Mouse (Mus musculus) stomach, embryonic 14.5 days (tissue): ENCODE measurements around the gene Sdha. TPM values are rescaled to one million over a fixed set of nuclear protein-coding genes. Genes with fewer than 3 reads are reported as not detected.

Experiments
- ATAC-seq: fragments of 200-750 bp; cut with Nextera tagmentation; 2 replicates; pipeline ENCODE4 v1.8.0; 2017; ENCODE audit warnings: low read depth, moderate TSS enrichment; ENCODE audit not compliant: insufficient number of reproducible peaks, insufficient read depth, low FRiP score
- H3K27ac ChIP-seq: fragments of 300-500 bp; sonication (generic); 2 replicates; pipeline ENCODE4 v1.5.1; 2014; ENCODE audit warnings: mild to moderate bottlenecking, low read length, moderate library complexity, mixed read lengths
- H3K27me3 ChIP-seq: fragments of 300-500 bp; sonication (generic); 2 replicates; pipeline ENCODE4 v1.6.1; 2014; ENCODE audit warnings: low read length, control low read depth, mixed read lengths; ENCODE audit not compliant: control insufficient read depth, insufficient read depth
- H3K36me3 ChIP-seq: fragments of 300-500 bp; sonication (generic); 2 replicates; pipeline ENCODE4 v1.6.1; 2014; ENCODE audit warnings: mild to moderate bottlenecking, control low read depth, low read length, moderate library complexity, mixed read lengths; ENCODE audit not compliant: control insufficient read depth, insufficient read depth
- H3K4me1 ChIP-seq: fragments of 300-500 bp; sonication (generic); 2 replicates; pipeline ENCODE4 v1.6.1; 2014; ENCODE audit warnings: low read length, control low read depth, mixed read lengths; ENCODE audit not compliant: control insufficient read depth, insufficient read depth
- H3K4me2 ChIP-seq: fragments of 300-500 bp; sonication (generic); replicated peaks from 2 replicates; pipeline ENCODE4 v1.6.1; 2014; ENCODE audit warnings: low read depth, low read length, control low read depth
- H3K4me3 ChIP-seq: fragments of 300-500 bp; sonication (generic); 2 replicates; pipeline ENCODE4 v1.5.1; 2014; ENCODE audit warnings: low read depth, low read length, control low read depth
- H3K9ac ChIP-seq: fragments of 300-500 bp; sonication (generic); replicated peaks from 2 replicates; pipeline ENCODE4 v1.6.1; 2014; ENCODE audit warnings: low read depth, mild to moderate bottlenecking, control low read depth, low read length, moderate library complexity, mixed read lengths
- H3K9me3 ChIP-seq: fragments of 300-500 bp; sonication (generic); 2 replicates; pipeline ENCODE4 v1.6.1; 2016; ENCODE audit warnings: low read depth, low read length, control low read depth; ENCODE audit not compliant: control insufficient read depth
- WGBS: fragments of 180-500 bp; shearing (Covaris S2); extraction: QIAGEN DNeasy Blood & Tissue Kit; methylation state at CpG from one replicate; pipeline ENCODE4 v1.1.7; 2014; 5-methylcytosine and 5-hydroxymethylcytosine counted together
- polyA plus RNA-seq: library from polyadenylated mRNA; unstranded; fragments of >200 nt; fragmentation: Nextera tagmentation; extraction: Ambion mirVana; gene quantifications from 2 replicates; pipeline ENCODE4 v1.2.1, GENCODE M21; 2014

Gene Sdha
- polyA plus RNA-seq, 1 experiment from 2014 or later: 205 TPM

DNA sequence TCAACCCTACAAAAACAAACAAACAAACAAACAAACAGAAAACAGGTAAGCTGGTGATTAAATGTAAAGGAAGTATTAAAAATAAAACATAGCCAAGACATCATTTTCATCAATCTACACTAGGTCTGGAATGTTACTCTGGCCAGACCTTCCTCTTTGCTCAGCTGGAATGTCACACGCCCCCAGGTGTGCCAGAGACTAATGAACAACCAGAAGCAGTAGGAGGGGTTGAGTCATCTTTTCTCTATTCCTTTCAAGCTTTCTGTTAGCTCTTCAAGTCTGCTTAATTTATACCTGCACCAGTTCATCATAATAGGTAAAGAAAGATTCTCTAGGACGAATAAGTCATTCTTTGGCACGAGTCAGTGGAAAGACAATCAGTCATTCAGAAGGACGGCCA, 33.7 kb downstream of the Sdha start:
- 0 out of 2 replicates have a peak overlapping the region, but pooled peaks have one; percentile 4 for H3K27ac ChIP-seq
- WGBS: 18% methylated on average over 4 of the region's 4 CpGs
- H3K4me1 ChIP-seq: 0 out of 2 replicates have a peak, but pooled peaks cover 5% of the 10 kb centered on the region
- H3K9ac ChIP-seq: peak overlapping the region; percentile 59; the same call in 1 of the 2 replicates
- ATAC-seq: no peak
- peak overlapping the region; percentile 54 for H3K4me2 ChIP-seq
- H3K9me3 ChIP-seq: no peaks in the 10 kb centered on the region
- peaks cover 12% of the 10 kb centered on the region for H3K36me3 ChIP-seq
- H3K4me3 ChIP-seq: peak overlapping the region; percentile 65
- H3K27me3 ChIP-seq: no peaks in the 10 kb centered on the region

DNA sequence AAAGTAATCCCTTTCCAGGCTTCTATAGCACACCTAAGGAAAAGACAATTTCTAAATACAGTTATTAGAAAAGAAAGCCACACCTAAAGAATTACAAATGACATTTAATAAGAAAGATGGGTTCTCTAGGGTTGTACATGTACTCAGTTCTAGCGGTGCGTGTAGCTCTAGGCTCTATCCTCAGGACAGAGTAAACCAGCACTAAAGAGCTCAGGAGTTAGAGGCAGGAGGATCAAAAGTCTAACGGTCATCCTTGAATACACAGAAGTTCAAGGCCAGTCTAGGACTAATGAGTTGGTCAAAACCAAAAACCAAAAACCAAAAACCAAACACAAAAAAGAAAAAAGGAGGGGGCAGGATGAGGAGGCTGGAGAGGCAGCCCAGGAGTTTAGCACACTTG, 35.5 kb downstream of the Sdha start:
- Histone ChIP-seq H3K27ac (no peak overlapping the region), H3K4me3 (no peak overlapping the region), H3K4me2 (no peak overlapping the region), H3K36me3 (peaks cover 12% of the 10 kb centered on the region), H3K9me3 (no peaks in the 10 kb centered on the region), H3K9ac (no peak overlapping the region), H3K4me1 (0 out of 2 replicates have a peak, but pooled peaks cover 5% of the 10 kb centered on the region), H3K27me3 (no peaks in the 10 kb centered on the region)
- ATAC-seq: no peak
- 94% methylated on average over 3 of the region's 3 CpGs for WGBS

GRCm38 (mm10) chr13:74305780-74306179, 44.3 kb downstream of the Sdha start:
- H3K4me1 ChIP-seq: no peaks in the 10 kb centered on the region
- ATAC-seq: no peak
- 88% methylated on average over 1 of the region's 1 CpGs for WGBS
- H3K27me3 ChIP-seq: no peaks in the 10 kb centered on the region
- no peak overlapping the region for H3K27ac ChIP-seq
- H3K4me2 ChIP-seq: no peak overlapping the region
- no peak overlapping the region for H3K4me3 ChIP-seq
- H3K9ac ChIP-seq: no peak overlapping the region
- H3K36me3 ChIP-seq: peaks cover 57% of the 10 kb centered on the region
- H3K9me3 ChIP-seq: no peaks in the 10 kb centered on the region

- Histone ChIP-seq H3K4me1 (no peaks in the 10 kb centered on the region), H3K9ac (no peak overlapping the region), H3K27me3 (no peaks in the 10 kb centered on the region), H3K4me3 (no peak overlapping the region), H3K36me3 (peaks cover 55% of the 10 kb centered on the region), H3K9me3 (no peaks in the 10 kb centered on the region), H3K27ac (no peak overlapping the region), H3K4me2 (no peak overlapping the region)
- no peak for ATAC-seq
- 89% methylated on average over 6 of the region's 6 CpGs for WGBS
Observed at GRCm38 (mm10) chr13:74305380-74305779, 44.7 kb downstream of the Sdha start.

- WGBS: 87% methylated on average over 10 of the region's 10 CpGs
- H3K4me3 ChIP-seq: no peak overlapping the region
- H3K4me2 ChIP-seq: no peak overlapping the region
- no peak overlapping the region for H3K9ac ChIP-seq
- H3K27me3 ChIP-seq: no peaks in the 10 kb centered on the region
- H3K9me3 ChIP-seq: no peaks in the 10 kb centered on the region
- no peaks in the 10 kb centered on the region for H3K4me1 ChIP-seq
- H3K36me3 ChIP-seq: peaks cover 38% of the 10 kb centered on the region
- no peak for ATAC-seq
- H3K27ac ChIP-seq: no peak overlapping the region
Observed at GRCm38 (mm10) chr13:74302050-74303037, 47.7 kb downstream of the Sdha start.

DNA sequence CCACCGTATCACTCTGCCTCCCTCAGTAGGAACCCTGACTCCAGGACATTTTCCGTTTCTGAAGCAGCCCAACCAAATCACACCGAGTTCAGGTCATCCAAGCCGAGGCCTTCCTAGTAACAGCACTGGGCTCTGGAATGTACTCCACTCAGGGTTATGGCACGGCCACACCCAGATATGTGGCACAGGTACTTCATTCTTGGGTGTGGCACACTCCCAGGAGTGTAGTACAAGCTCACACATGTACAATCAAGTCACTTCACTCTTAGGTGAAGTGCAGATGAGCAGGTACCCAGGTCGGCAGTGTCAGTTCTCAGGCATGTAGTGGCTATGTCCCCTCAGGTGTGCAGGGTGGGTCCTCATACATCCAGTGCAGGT, 48.5 kb downstream of the Sdha start:
- peak; percentile 30; the same call in 1 of the 2 replicates for ATAC-seq
- Histone ChIP-seq H3K4me1 (no peaks in the 10 kb centered on the region), H3K36me3 (peaks cover 32% of the 10 kb centered on the region), H3K9me3 (no peaks in the 10 kb centered on the region), H3K27ac (no peak overlapping the region), H3K4me2 (no peak overlapping the region), H3K4me3 (no peak overlapping the region), H3K27me3 (no peaks in the 10 kb centered on the region), H3K9ac (no peak overlapping the region)
- WGBS: 64% methylated on average over 6 of the region's 6 CpGs

DNA sequence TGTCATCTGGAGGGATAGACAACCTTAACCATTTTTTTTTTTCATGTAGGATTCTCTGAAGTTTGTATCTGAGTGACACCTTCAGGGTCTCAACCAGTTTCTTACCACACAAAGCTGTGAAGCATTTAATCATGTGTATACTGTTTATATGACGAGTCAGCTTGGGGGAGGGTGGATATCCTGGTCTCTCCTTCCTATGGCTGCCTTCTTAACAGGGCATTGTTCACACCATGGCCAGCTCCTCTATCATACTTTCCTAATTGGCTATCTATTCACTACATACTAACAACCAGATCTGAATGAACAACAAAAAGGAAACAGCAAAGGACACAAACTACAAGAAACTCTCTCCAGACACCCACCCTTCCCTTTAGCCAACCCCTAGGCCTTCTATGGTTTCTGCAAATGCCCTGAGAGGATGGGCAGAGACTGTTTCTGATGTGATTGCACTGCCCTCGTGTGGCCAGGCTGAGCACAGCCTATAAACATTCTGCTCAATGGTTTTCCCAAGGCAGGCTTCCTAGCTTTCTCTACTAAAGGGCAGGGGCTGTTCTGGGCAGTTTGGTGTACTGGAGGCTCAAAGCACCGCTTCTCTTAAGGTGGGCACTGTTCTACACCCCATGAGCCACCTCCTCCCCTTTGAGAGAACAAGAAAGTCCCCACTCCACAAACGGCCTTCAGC, 49.0 kb downstream of the Sdha start:
- Histone ChIP-seq H3K4me1 (no peaks in the 10 kb centered on the region), H3K36me3 (peaks cover 29% of the 10 kb centered on the region), H3K4me2 (no peak overlapping the region), H3K4me3 (no peak overlapping the region), H3K27ac (no peak overlapping the region), H3K9me3 (no peaks in the 10 kb centered on the region), H3K27me3 (no peaks in the 10 kb centered on the region), H3K9ac (no peak overlapping the region)
- WGBS: 37% methylated on average over 4 of the region's 4 CpGs
- peak; percentile 80 for ATAC-seq

- WGBS: 67% methylated on average over 7 of the region's 7 CpGs
Observed at GRCm38 (mm10) chr13:74296376-74296775, 53.7 kb downstream of the Sdha start.

More at GRCm38 (mm10) chr13:74296376-74296775, 53.7 kb downstream of the Sdha start:
- Histone ChIP-seq H3K27me3 (no peaks in the 10 kb centered on the region), H3K4me3 (no peak overlapping the region), H3K27ac (no peak overlapping the region), H3K9me3 (no peaks in the 10 kb centered on the region), H3K36me3 (no peaks in the 10 kb centered on the region), H3K4me2 (no peak overlapping the region), H3K4me1 (no peaks in the 10 kb centered on the region), H3K9ac (no peak overlapping the region)
- no peak for ATAC-seq
